Mouse (Mus musculus) CH12.LX (cell line): ENCODE data around the gene Cit.

Experiments
- ETS1 ChIP-seq: conservative IDR thresholded peaks from 2 replicates; pipeline ENCODE4 v1.6.1; 2012; ENCODE audit warnings: low read depth, mild to moderate bottlenecking, inconsistent platforms, low read length, improper control_type of control experiment, moderate library complexity
- SMC3 ChIP-seq: IDR thresholded peaks from 2 replicates; pipeline ENCODE4 v1.6.1; 2011; ENCODE audit warnings: low read depth, low read length, improper control_type of control experiment
- ZMIZ1 ChIP-seq: IDR thresholded peaks from 2 replicates; pipeline ENCODE4 v1.6.1; 2012; ENCODE audit warnings: low read depth, mild to moderate bottlenecking, inconsistent platforms, low read length, improper control_type of control experiment

DNA sequence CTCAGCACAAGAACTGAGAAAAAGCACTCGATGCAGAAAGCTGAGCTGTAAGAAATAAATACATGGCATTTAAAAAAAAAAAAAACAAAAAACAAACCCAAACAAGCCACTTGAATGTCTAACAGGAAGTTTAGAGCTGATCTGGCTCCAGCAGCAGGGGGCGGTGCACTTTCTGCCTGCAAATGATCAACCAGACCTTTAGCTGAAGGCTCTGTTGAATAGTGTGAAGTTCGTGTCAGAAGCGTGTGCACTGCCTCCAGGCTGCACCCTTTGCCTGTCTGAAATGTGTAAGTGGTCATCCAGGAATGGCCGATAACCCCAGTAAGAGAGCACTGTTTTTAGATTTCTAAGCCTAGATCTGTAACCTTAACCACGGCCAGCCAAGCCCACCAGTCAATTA is 173.7 kb downstream of the Cit start:
- TF ChIP-seq SMC3: no peak
- TF ChIP-seq ZMIZ1: no peak
- TF ChIP-seq ETS1: no peak
